Mouse (Mus musculus) adipocyte (in vitro differentiated cells): ENCODE measurements around the gene Sidt2.

ENCODE experiments used
- DNase-seq: peaks from one replicate; pipeline ENCODE4 v3.0.0-alpha.2; 2016; ENCODE audit warnings: low spot score

Gene Sidt2

GRCm38 (mm10) chr9:45946182-45946871 lies 8.7 kb downstream of the Sidt2 start:
- no peak for DNase-seq

GRCm38 (mm10) chr9:45945721-45946120 lies 9.3 kb downstream of the Sidt2 start:
- DNase-seq, result no peak

GRCm38 (mm10) chr9:45944506-45945400 lies 10.3 kb downstream of the Sidt2 start:
- no peak for DNase-seq

GRCm38 (mm10) chr9:45943628-45944505 lies 11.2 kb downstream of the Sidt2 start:
- no peak for DNase-seq

GRCm38 (mm10) chr9:45942916-45943315 lies 12.1 kb downstream of the Sidt2 start:
- no peak for DNase-seq

- no peak for DNase-seq
Measured at GRCm38 (mm10) chr9:45942464-45942863, 12.6 kb downstream of the Sidt2 start.

GRCm38 (mm10) chr9:45941329-45941888 lies 13.6 kb downstream of the Sidt2 start:
- no peak for DNase-seq

- DNase-seq, result no peak
Measured at GRCm38 (mm10) chr9:45939794-45940193, 15.3 kb downstream of the Sidt2 start.

GRCm38 (mm10) chr9:45938952-45939637 lies 16.0 kb downstream of the Sidt2 start:
- DNase-seq, result no peak

GRCm38 (mm10) chr9:45938088-45938487 lies 17.0 kb downstream of the Sidt2 start:
- DNase-seq, result peak; percentile 72

- DNase-seq, result peak; percentile 91
Measured at GRCm38 (mm10) chr9:45936883-45937282, 18.2 kb downstream of the Sidt2 start.

- no peak for DNase-seq
Measured at GRCm38 (mm10) chr9:45935628-45936210, 19.3 kb downstream of the Sidt2 start, which contains the start of gene Tagln. TSS of gene Tagln (minus strand) at chr9:45936058.

- DNase-seq, result peak; percentile 48
Measured at GRCm38 (mm10) chr9:45932571-45933415, 22.3 kb downstream of the Sidt2 start.

- DNase-seq, result peak; percentile 91
Measured at GRCm38 (mm10) chr9:45931958-45932357, 23.1 kb downstream of the Sidt2 start.

- no peak for DNase-seq
Measured at GRCm38 (mm10) chr9:45929285-45929684, 25.8 kb downstream of the Sidt2 start.

GRCm38 (mm10) chr9:45919895-45920294 lies 35.2 kb downstream of the Sidt2 start:
- DNase-seq, result peak; percentile 86

- peak; percentile 99 for DNase-seq
Measured at GRCm38 (mm10) chr9:45917041-45917934, 37.8 kb downstream of the Sidt2 start.

- no peak for DNase-seq
Measured at GRCm38 (mm10) chr9:45915659-45916058, 39.4 kb downstream of the Sidt2 start.

GRCm38 (mm10) chr9:45911673-45912072 lies 43.4 kb downstream of the Sidt2 start:
- DNase-seq, result peak; percentile 75
